Mouse (Mus musculus) neutrophil, adult 59 days (primary cell): ENCODE results near the gene Olfr372. TPM values are rescaled to one million over a fixed set of nuclear protein-coding genes. Genes with fewer than 3 reads are reported as not detected.

Experiments used
- total RNA-seq, 2 experiments: library from RNA; stranded (reverse); gene quantifications; 1 replicate in 1 of 2; 2 replicates in 1 of 2; pipeline ENCODE4 v1.2.4; 2023

Gene Olfr372
- 1 to 10 TPM in 1 of 2 experiments, under 1 TPM in 1; 0.51 to 1.2 TPM for total RNA-seq

GRCm38 (mm10) chr8:72040918-72041317, at the start of gene Olfr372:
TSS of gene Olfr372 (plus strand) at chr8:72041218.

GRCm38 (mm10) chr8:72009473-72009872, 31.5 kb upstream of the Olfr372 start, which contains the start of gene Cyp4f18:
TSS of gene Cyp4f18 (minus strand) at chr8:72009626.

GRCm38 (mm10) chr8:72082877-72083276, 41.9 kb downstream of the Olfr372 start, which contains the start of gene Olfr373:
TSS of gene Olfr373 (plus strand) at chr8:72083177.

GRCm38 (mm10) chr8:72106740-72107139, 65.7 kb downstream of the Olfr372 start, which contains the start of gene Olfr374:
TSS of gene Olfr374 (plus strand) at chr8:72107040.

Other genes with a start within 250 kb of the Olfr372 start
- gene Zfp709, start 159.2 kb upstream of the Olfr372 start, total RNA-seq = 1 to 10 TPM; 2.7 to 5.1 TPM
- gene Zfp882, start 132.6 kb upstream of the Olfr372 start, total RNA-seq = 1 to 10 TPM; 1.1 to 4.2 TPM
- 1 to 10 TPM; 7.0 TPM for gene Zfp617, start 132.6 kb upstream of the Olfr372 start, total RNA-seq
- gene Zfp961, start 90.2 kb upstream of the Olfr372 start, total RNA-seq = 1 to 10 TPM; 7.5 to 9.4 TPM
- 100 to 1,000 TPM; 261 to 276 TPM for gene Cyp4f18, start 31.6 kb upstream of the Olfr372 start, total RNA-seq
- under 1 TPM; 0.67 to 0.77 TPM for gene Olfr373, start 42.0 kb downstream of the Olfr372 start, total RNA-seq
- under 1 TPM; 0.18 to 0.73 TPM for gene Olfr374, start 65.8 kb downstream of the Olfr372 start, total RNA-seq
- gene Tpm4, start 93.8 kb downstream of the Olfr372 start, total RNA-seq = 100 to 1,000 TPM; 197 to 224 TPM
- 100 to 1,000 TPM; 114 to 132 TPM for gene Rab8a, start 120.0 kb downstream of the Olfr372 start, total RNA-seq
- 10 to 100 TPM; 14.7 to 16.8 TPM for gene Hsh2d, start 148.4 kb downstream of the Olfr372 start, total RNA-seq
- under 1 TPM in 1 of 2 experiments, not detected in 1; 0.29 TPM for gene Cib3, start 171.6 kb downstream of the Olfr372 start, total RNA-seq
- gene Gm11034, start 172.4 kb downstream of the Olfr372 start, total RNA-seq = not detected
- gene Fam32a, start 178.5 kb downstream of the Olfr372 start, total RNA-seq = 100 to 1,000 TPM; 100 to 104 TPM
- 100 to 1,000 TPM; 146 to 149 TPM for gene Ap1m1, start 198.8 kb downstream of the Olfr372 start, total RNA-seq